Mouse (Mus musculus): ENCODE results near the gene Glipr1l2. TPM values are rescaled to one million over a fixed set of nuclear protein-coding genes. Genes with fewer than 3 reads are reported as not detected.
"Not testable (repeated sequence)": the region's sequence is repeated elsewhere in the genome, so short reads cannot be mapped to it uniquely, and the experiment has no call there.

Gene Glipr1l2
- total and polyA plus RNA-seq, 2 experiments from 2014 or later = not detected

DNA sequence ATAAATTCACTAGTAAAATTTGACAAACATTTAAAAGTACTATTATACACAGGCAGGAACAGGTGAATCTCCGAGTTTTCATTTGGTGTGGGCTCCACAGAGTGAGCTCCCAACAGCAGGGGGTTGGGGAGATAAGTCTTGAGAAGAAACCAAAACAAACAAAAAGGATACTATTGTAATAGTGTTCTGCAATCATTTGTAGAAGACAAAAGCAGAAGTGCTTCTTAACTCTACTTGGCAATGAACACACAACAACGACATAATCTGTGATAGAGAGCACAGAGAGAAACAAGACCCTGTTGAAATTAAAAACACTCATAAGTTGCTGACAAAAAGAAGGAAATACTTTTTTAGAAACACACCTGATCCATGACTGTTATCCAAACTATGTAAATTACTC is 3.1 kb upstream of the Glipr1l2 start:
- WGBS = 56% methylated on average over 2 of the region's 2 CpGs
- Histone ChIP-seq H3K4me2 (ENCODE audit: low read depth, low read length, poor library complexity, severe bottlenecking) (no peak overlapping the region), H3K9me3 (ENCODE audit: low read length) (no peaks in the 10 kb centered on the region), H3K36me3 (ENCODE audit: insufficient read depth, low read length) (no peaks in the 10 kb centered on the region), H3K9ac (replicated peaks; ENCODE audit: low read length, poor library complexity, severe bottlenecking) (no peak overlapping the region), H3K27me3 (ENCODE audit: insufficient read depth, low read length) (no peaks in the 10 kb centered on the region), H3K4me3 (ENCODE audit: low read depth, low read length) (no peak overlapping the region), H3K27ac (ENCODE audit: low read depth, low read length) (no peak overlapping the region), H3K4me1 (ENCODE audit: insufficient read depth, low read length) (no peaks in the 10 kb centered on the region)
- TF ChIP-seq CTCF (IDR thresholded peaks at IDR 0.05) = no peak
- DNase-seq (ENCODE audit: low spot score) (no peak), ATAC-seq (ENCODE audit: low FRiP score) (no peak)

DNA sequence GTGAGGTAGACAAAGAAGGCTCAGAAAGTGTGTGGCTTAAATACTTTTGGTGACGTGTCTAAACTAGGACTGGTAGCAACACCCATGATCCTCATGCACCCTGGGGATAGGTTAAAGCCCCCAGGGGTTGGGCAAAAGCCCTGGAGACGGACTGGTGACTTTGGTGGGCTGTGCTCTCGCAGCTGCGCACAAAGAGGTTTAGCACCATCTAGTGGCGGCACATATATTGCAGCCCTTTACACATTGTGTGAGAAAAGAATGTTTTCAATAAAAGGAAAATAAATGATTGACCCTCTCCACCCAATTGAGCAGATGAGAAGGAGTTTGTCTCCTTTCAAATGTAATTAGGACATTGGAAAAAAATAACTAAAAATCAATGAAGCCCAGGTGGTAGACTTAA is 22.6 kb downstream of the Glipr1l2 start:
- peak; percentile 3 for DNase-seq (ENCODE audit: low spot score)
- H3K27me3 ChIP-seq (ENCODE audit: insufficient read depth, low read length); ATAC-seq (ENCODE audit: low FRiP score); H3K9ac ChIP-seq (replicated peaks; ENCODE audit: low read length, poor library complexity, severe bottlenecking); H3K36me3 ChIP-seq (ENCODE audit: insufficient read depth, low read length); H3K27ac ChIP-seq (ENCODE audit: low read depth, low read length); H3K4me1 ChIP-seq (ENCODE audit: insufficient read depth, low read length); H3K9me3 ChIP-seq (ENCODE audit: low read length); H3K4me2 ChIP-seq (ENCODE audit: low read depth, low read length, poor library complexity, severe bottlenecking); H3K4me3 ChIP-seq (ENCODE audit: low read depth, low read length): not testable (repeated sequence)
- WGBS = 9% methylated on average over 5 of the region's 5 CpGs
- TF ChIP-seq CTCF (IDR thresholded peaks at IDR 0.05) = peak; percentile 64

DNA sequence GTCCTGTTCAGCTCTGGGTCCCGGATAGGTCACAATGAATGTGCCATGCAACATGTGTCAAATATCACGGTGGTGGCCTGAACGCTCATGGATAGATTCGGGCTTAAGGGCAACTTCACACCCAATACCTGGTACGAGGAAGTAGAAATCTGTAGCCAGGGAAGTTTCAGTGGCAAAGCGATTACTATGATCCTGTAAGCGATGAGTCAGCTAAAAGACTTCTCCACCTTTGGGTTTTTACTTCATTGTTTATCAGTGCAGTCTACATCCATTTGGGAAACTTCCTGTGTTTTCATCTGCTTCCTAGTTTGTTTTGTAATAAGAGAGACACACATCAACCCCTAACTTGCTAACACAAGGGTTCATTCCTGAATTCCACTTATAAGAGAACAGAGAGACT is 27.2 kb downstream of the Glipr1l2 start:
- 91% methylated on average over 7 of the region's 7 CpGs for WGBS
- Histone ChIP-seq H3K9me3 (ENCODE audit: low read length) (0 out of 2 replicates have a peak, but pooled peaks cover 3% of the 10 kb centered on the region), H3K27ac (ENCODE audit: low read depth, low read length) (no peak overlapping the region), H3K4me2 (ENCODE audit: low read depth, low read length, poor library complexity, severe bottlenecking) (no peak overlapping the region), H3K4me3 (ENCODE audit: low read depth, low read length) (no peak overlapping the region), H3K4me1 (ENCODE audit: insufficient read depth, low read length) (no peaks in the 10 kb centered on the region), H3K27me3 (ENCODE audit: insufficient read depth, low read length) (no peaks in the 10 kb centered on the region), H3K9ac (replicated peaks; ENCODE audit: low read length, poor library complexity, severe bottlenecking) (no peak overlapping the region), H3K36me3 (ENCODE audit: insufficient read depth, low read length) (no peaks in the 10 kb centered on the region)
- no peak for DNase-seq (ENCODE audit: low spot score)
- no peak for TF ChIP-seq CTCF (IDR thresholded peaks at IDR 0.05)
- ATAC-seq (ENCODE audit: low FRiP score) = no peak

DNA sequence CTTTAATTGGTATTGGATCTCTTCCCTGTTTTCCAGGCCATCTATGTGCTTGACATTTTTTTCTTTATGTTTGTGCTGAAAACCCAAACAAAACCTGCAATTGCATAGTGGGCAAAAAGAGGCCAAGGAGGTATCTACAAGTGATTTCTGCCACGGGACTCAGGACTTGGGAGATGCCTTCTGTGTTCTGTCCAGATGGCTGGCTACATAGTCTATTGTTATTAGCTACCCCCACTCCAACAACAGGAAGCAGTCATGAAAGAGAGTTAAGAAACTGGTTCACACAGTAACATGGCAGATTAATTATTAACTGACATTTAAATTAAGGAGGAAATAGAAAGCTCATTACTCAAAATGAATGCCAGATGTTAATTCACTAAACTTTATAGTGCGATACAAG is 41.9 kb downstream of the Glipr1l2 start:
- H3K9me3 ChIP-seq (ENCODE audit: low read length); ATAC-seq (ENCODE audit: low FRiP score); DNase-seq (ENCODE audit: low spot score); H3K4me3 ChIP-seq (ENCODE audit: low read depth, low read length); H3K27me3 ChIP-seq (ENCODE audit: insufficient read depth, low read length); H3K4me2 ChIP-seq (ENCODE audit: low read depth, low read length, poor library complexity, severe bottlenecking); H3K9ac ChIP-seq (replicated peaks; ENCODE audit: low read length, poor library complexity, severe bottlenecking); H3K4me1 ChIP-seq (ENCODE audit: insufficient read depth, low read length); H3K36me3 ChIP-seq (ENCODE audit: insufficient read depth, low read length); H3K27ac ChIP-seq (ENCODE audit: low read depth, low read length): not testable (repeated sequence)
- 67% methylated on average over 2 of the region's 2 CpGs for WGBS

GRCm38 (mm10) chr10:112127682-112128230 is 44.6 kb downstream of the Glipr1l2 start:
- H3K4me3 ChIP-seq (ENCODE audit: low read depth, low read length); H3K9ac ChIP-seq (replicated peaks; ENCODE audit: low read length, poor library complexity, severe bottlenecking); ATAC-seq (ENCODE audit: low FRiP score); H3K4me1 ChIP-seq (ENCODE audit: insufficient read depth, low read length); H3K9me3 ChIP-seq (ENCODE audit: low read length); H3K27me3 ChIP-seq (ENCODE audit: insufficient read depth, low read length); H3K36me3 ChIP-seq (ENCODE audit: insufficient read depth, low read length); H3K27ac ChIP-seq (ENCODE audit: low read depth, low read length); H3K4me2 ChIP-seq (ENCODE audit: low read depth, low read length, poor library complexity, severe bottlenecking); DNase-seq (ENCODE audit: low spot score): not testable (repeated sequence)
- 70% methylated on average over 6 of the region's 6 CpGs for WGBS

- no peak overlapping the region for H3K4me3 ChIP-seq (ENCODE audit: low read depth, low read length)
- H3K9ac ChIP-seq (replicated peaks; ENCODE audit: low read length, poor library complexity, severe bottlenecking) = no peak overlapping the region
- no peak overlapping the region for H3K27ac ChIP-seq (ENCODE audit: low read depth, low read length)
- no peak for ATAC-seq (ENCODE audit: low FRiP score)
- no peaks in the 10 kb centered on the region for H3K9me3 ChIP-seq (ENCODE audit: low read length)
- no peaks in the 10 kb centered on the region for H3K4me1 ChIP-seq (ENCODE audit: insufficient read depth, low read length)
- no peak for TF ChIP-seq CTCF (IDR thresholded peaks at IDR 0.05)
- WGBS = 92% methylated on average over 3 of the region's 3 CpGs
- H3K4me2 ChIP-seq (ENCODE audit: low read depth, low read length, poor library complexity, severe bottlenecking) = no peak overlapping the region
- DNase-seq (ENCODE audit: low spot score) = no peak
- no peaks in the 10 kb centered on the region for H3K36me3 ChIP-seq (ENCODE audit: insufficient read depth, low read length)
- no peaks in the 10 kb centered on the region for H3K27me3 ChIP-seq (ENCODE audit: insufficient read depth, low read length)
Measured at GRCm38 (mm10) chr10:112132194-112132593, 49.0 kb downstream of the Glipr1l2 start.

All from midbrain, postnatal 0 days (tissue).